Mouse (Mus musculus) intestine, embryonic 15.5 days (tissue): ENCODE data around the gene Syt1. TPM values are rescaled to one million over a fixed set of nuclear protein-coding genes. Genes with fewer than 3 reads are reported as not detected.

Source experiments
- ATAC-seq: fragments of 200-750 bp; cut with Nextera tagmentation; 2 replicates; pipeline ENCODE4 v1.8.0; 2017; ENCODE audit warnings: moderate TSS enrichment, moderate library complexity
- H3K27ac ChIP-seq: fragments of 300-500 bp; sonication (generic); 2 replicates; pipeline ENCODE4 v1.5.1; 2015; ENCODE audit warnings: mild to moderate bottlenecking, inconsistent platforms
- H3K27me3 ChIP-seq: fragments of 300-500 bp; sonication (generic); replicated peaks from 2 replicates; pipeline ENCODE4 v1.6.1; 2015; ENCODE audit warnings: inconsistent platforms
- H3K36me3 ChIP-seq: fragments of 300-500 bp; sonication (generic); 2 replicates; pipeline ENCODE4 v1.6.1; 2015; ENCODE audit warnings: inconsistent platforms
- H3K4me1 ChIP-seq: fragments of 300-500 bp; sonication (generic); replicated peaks from 2 replicates; pipeline ENCODE4 v1.6.1; 2015; ENCODE audit warnings: inconsistent platforms
- H3K4me2 ChIP-seq: fragments of 300-500 bp; sonication (generic); replicated peaks from 2 replicates; pipeline ENCODE4 v1.6.1; 2015; ENCODE audit warnings: mild to moderate bottlenecking, inconsistent platforms
- H3K4me3 ChIP-seq: fragments of 300-500 bp; sonication (generic); replicated peaks from 2 replicates; pipeline ENCODE4 v1.5.1; 2015; ENCODE audit warnings: inconsistent platforms
- H3K9ac ChIP-seq: fragments of 300-500 bp; sonication (generic); 2 replicates; pipeline ENCODE4 v1.6.1; 2015; ENCODE audit warnings: inconsistent platforms
- H3K9me3 ChIP-seq: fragments of 300-500 bp; sonication (generic); 2 replicates; pipeline ENCODE4 v1.6.1; 2016; ENCODE audit warnings: inconsistent platforms
- WGBS: fragments of 180-500 bp; shearing (Covaris S2); methylation state at CpG from one replicate; pipeline ENCODE4 v1.1.7; 2015; 5-methylcytosine and 5-hydroxymethylcytosine counted together
- polyA plus RNA-seq: library from polyadenylated mRNA; unstranded; fragments of >200 nt; fragmentation: Nextera tagmentation; extraction: Ambion mirVana; gene quantifications from 2 replicates; pipeline ENCODE4 v1.2.1, GENCODE M21; 2015

Gene Syt1
- polyA plus RNA-seq, 1 experiment from 2014 or later = 10.0 TPM

DNA sequence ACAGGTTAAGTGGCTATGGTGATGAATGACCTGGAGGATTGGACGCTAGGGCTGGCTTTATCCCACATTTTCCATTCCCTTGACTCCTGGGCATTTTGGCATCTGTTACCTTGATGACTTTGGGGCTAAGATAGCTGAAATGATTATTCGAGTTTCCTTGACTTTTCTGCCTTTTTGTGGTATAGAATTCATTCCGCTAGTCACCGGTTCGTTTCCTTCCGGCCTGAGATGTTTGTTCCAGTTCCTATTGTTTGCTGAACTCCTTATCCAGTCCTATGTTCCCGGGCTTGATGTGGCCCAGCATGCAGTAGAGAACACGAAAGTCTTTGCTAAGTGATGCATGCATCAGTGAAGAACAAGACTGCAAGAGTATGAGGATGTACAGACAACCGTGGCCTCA lies 493.7 kb downstream of the Syt1 start:
- Histone ChIP-seq H3K4me2 (no peak overlapping the region), H3K36me3 (no peaks in the 10 kb centered on the region), H3K9me3 (no peaks in the 10 kb centered on the region), H3K4me1 (no peaks in the 10 kb centered on the region), H3K27ac (no peak overlapping the region), H3K27me3 (no peaks in the 10 kb centered on the region), H3K9ac (no peak overlapping the region), H3K4me3 (no peak overlapping the region)
- WGBS = 84% methylated on average over 9 of the region's 9 CpGs
- no peak for ATAC-seq

DNA sequence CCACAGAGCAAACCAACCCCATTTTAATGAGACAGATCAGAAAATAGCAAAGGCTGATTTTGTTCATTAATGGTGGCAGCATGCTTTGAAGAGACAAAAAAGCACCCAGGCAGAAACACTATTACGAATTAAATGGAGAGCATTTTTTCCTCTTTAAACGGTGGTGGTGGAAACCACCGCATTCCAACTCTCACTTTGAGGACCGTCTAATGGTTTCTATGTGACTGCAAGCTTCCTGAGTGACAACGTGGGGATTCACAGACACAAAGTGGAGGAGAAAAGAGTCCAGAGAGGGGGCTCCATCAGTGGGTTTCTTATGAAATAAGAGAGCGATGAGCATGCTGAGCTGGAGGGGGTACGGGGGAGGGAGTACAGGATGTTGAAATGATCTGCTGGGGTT lies 496.1 kb downstream of the Syt1 start:
- no peaks in the 10 kb centered on the region for H3K4me1 ChIP-seq
- ATAC-seq = no peak
- H3K27ac ChIP-seq = no peak overlapping the region
- no peaks in the 10 kb centered on the region for H3K9me3 ChIP-seq
- H3K4me2 ChIP-seq = no peak overlapping the region
- no peak overlapping the region for H3K4me3 ChIP-seq
- no peak overlapping the region for H3K9ac ChIP-seq
- H3K36me3 ChIP-seq = no peaks in the 10 kb centered on the region
- no peaks in the 10 kb centered on the region for H3K27me3 ChIP-seq
- 78% methylated on average over 7 of the region's 7 CpGs for whole genome bisulfite sequencing

DNA sequence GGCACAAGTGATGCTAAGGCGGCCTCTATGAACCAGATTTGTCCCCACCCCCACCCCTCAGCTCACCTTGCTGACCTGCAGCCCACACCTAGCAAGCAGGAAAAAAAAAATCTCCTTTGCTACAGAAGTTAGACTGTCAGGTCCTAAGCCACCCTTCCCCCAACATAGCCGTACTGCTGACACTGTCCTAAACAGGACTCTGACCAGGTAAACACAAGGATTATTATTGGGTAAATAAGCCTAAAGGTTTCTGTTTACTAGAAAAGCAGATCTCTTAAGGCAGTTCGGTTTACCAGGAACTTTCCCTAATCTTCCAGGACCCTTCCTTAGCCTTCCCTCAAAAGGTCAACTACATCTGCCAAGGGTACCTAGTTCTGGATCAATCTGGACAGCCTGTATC lies 501.2 kb downstream of the Syt1 start:
- Histone ChIP-seq H3K9me3 (no peaks in the 10 kb centered on the region), H3K36me3 (no peaks in the 10 kb centered on the region), H3K4me1 (peaks cover 4% of the 10 kb centered on the region; the same call in 1 of the 2 replicates), H3K9ac (no peak overlapping the region), H3K4me3 (no peak overlapping the region), H3K4me2 (no peak overlapping the region), H3K27ac (no peak overlapping the region), H3K27me3 (no peaks in the 10 kb centered on the region)
- no peak for ATAC-seq
- WGBS = 58% methylated on average over 3 of the region's 3 CpGs

- Histone ChIP-seq H3K4me2 (no peak overlapping the region), H3K4me3 (no peak overlapping the region), H3K27ac (no peak overlapping the region), H3K27me3 (no peaks in the 10 kb centered on the region), H3K4me1 (peaks cover 4% of the 10 kb centered on the region; the same call in 1 of the 2 replicates), H3K36me3 (no peaks in the 10 kb centered on the region), H3K9ac (no peak overlapping the region), H3K9me3 (no peaks in the 10 kb centered on the region)
- ATAC-seq = no peak
- WGBS = 81% methylated on average over 4 of the region's 4 CpGs
Measured at GRCm38 (mm10) chr10:108506917-108507316, 503.9 kb downstream of the Syt1 start.

DNA sequence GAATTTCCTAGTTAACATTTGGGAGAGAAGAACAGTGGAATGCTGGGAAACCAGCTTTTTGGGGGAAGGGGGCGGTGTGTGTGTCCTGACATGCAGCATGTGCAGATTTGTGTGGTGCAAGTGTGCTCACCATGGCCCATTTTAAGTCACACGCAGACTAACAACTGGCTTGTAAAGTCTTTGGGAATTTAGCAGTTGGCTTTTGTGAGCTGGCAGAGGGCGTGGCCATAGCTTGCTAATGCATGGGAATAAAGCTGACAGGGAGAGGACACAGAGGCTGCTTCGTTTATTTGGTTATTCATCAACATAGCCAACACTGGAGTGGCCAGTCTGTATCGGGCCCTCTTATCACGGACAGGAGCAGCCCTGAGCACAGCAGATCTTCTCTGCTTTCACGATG lies 505.9 kb downstream of the Syt1 start:
- peak; percentile 51; the same call in 1 of the 2 replicates for ATAC-seq
- no peaks in the 10 kb centered on the region for H3K36me3 ChIP-seq
- H3K27me3 ChIP-seq = no peaks in the 10 kb centered on the region
- no peak overlapping the region for H3K27ac ChIP-seq
- H3K4me3 ChIP-seq = no peak overlapping the region
- H3K4me1 ChIP-seq = peaks cover 4% of the 10 kb centered on the region; the same call in 1 of the 2 replicates
- WGBS = 42% methylated on average over 7 of the region's 7 CpGs
- no peaks in the 10 kb centered on the region for H3K9me3 ChIP-seq
- H3K9ac ChIP-seq = no peak overlapping the region
- peak overlapping the region; percentile 34 for H3K4me2 ChIP-seq

GRCm38 (mm10) chr10:108504128-108504870 lies 506.5 kb downstream of the Syt1 start:
- no peaks in the 10 kb centered on the region for H3K9me3 ChIP-seq
- H3K27ac ChIP-seq = no peak overlapping the region
- H3K4me3 ChIP-seq = no peak overlapping the region
- H3K4me2 ChIP-seq = peak overlapping the region; percentile 34
- no peaks in the 10 kb centered on the region for H3K27me3 ChIP-seq
- H3K4me1 ChIP-seq = peaks cover 4% of the 10 kb centered on the region; the same call in 1 of the 2 replicates
- WGBS = 49% methylated on average over 21 of the region's 21 CpGs
- H3K9ac ChIP-seq = no peak overlapping the region
- H3K36me3 ChIP-seq = no peaks in the 10 kb centered on the region
- peak; percentile 39; the same call in 1 of the 2 replicates for ATAC-seq

DNA sequence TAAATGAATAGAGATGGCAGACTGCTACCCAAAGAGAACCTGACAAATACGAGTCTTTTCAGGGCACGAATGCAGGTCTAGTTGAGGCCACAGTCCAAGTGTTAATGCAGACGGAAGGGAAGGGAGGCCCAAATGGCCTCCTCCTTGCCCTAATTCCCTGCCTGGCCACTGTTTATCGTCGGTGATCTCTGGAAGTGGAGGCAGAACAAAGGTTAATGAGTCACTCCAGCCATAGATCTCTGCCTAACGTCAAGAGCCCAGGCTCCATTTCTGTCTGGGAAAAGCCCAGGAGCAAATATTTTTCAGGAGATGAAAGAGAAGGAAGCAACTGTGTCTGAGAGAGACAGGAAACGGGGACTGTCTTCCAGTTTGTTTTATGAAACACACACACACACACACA lies 520.6 kb downstream of the Syt1 start:
- no peak overlapping the region for H3K4me2 ChIP-seq
- WGBS = 26% methylated on average over 7 of the region's 7 CpGs
- no peaks in the 10 kb centered on the region for H3K9me3 ChIP-seq
- no peak overlapping the region for H3K9ac ChIP-seq
- H3K4me3 ChIP-seq = no peak overlapping the region
- H3K4me1 ChIP-seq = 0 out of 2 replicates have a peak, but pooled peaks cover 2% of the 10 kb centered on the region
- no peaks in the 10 kb centered on the region for H3K36me3 ChIP-seq
- no peaks in the 10 kb centered on the region for H3K27me3 ChIP-seq
- no peak; the same call in 1 of the 2 replicates for ATAC-seq
- no peak overlapping the region for H3K27ac ChIP-seq

DNA sequence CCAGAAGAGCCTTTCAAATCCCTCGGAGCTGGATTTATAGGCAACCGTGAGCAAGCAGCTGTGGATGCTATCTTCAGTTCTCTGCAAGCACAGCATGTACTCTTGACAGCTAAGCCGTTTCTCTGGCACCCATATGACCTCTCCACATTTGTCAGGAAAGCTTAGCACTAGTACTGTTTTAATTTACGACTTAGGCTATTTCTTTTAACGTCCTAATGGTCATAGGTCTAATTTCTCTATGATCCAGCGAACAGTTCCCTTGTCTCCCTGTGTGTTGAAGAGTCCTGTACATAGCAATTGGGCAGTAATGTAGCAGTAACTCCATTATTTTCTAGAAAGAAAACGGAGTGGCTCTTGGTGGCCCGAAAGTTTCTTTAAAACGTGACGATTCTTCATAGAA lies 526.8 kb downstream of the Syt1 start:
- no peak overlapping the region for H3K4me3 ChIP-seq
- H3K4me1 ChIP-seq = no peaks in the 10 kb centered on the region
- H3K4me2 ChIP-seq = no peak overlapping the region
- H3K36me3 ChIP-seq = no peaks in the 10 kb centered on the region
- no peaks in the 10 kb centered on the region for H3K9me3 ChIP-seq
- H3K27me3 ChIP-seq = no peaks in the 10 kb centered on the region
- no peak overlapping the region for H3K27ac ChIP-seq
- 70% methylated on average over 10 of the region's 10 CpGs for WGBS
- H3K9ac ChIP-seq = no peak overlapping the region
- no peak for ATAC-seq

- Histone ChIP-seq H3K4me3 (no peak overlapping the region), H3K4me2 (no peak overlapping the region), H3K27me3 (no peaks in the 10 kb centered on the region), H3K36me3 (no peaks in the 10 kb centered on the region), H3K27ac (no peak overlapping the region), H3K4me1 (no peaks in the 10 kb centered on the region), H3K9me3 (no peaks in the 10 kb centered on the region), H3K9ac (no peak overlapping the region)
- 77% methylated on average over 11 of the region's 11 CpGs for WGBS
- no peak for ATAC-seq
Measured at GRCm38 (mm10) chr10:108480146-108480850, 530.5 kb downstream of the Syt1 start.

DNA sequence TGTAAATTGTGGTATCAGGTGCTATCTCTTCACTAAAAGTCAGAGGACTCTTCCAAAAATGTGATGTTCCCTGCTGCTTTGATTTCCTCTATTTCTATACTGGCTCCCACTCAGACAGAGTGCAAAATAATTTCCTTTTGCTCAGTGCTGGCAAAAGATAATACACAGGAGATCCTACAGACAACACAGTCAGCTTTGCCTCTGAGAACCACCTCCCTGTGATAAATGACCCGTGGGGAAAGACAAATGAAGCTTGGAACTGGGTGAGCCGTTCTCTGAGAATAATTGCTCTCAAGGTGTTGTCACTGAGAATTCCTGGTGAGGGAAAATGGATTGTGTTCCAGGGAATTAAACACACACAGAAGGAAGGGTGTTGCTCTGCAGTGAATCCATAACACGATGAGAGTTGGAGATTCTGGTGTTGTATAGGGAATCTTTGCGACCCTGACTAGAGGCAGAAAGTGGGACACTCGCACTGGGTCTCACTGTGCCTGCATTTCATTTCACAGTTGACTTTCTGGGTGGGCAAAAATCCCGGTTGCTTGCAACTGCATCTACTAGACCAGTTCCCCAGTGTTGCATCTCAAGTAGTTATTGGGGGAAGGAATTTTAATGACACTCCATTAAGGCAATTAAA lies 540.3 kb downstream of the Syt1 start:
- Histone ChIP-seq H3K4me2 (no peak overlapping the region), H3K27me3 (no peaks in the 10 kb centered on the region), H3K4me3 (no peak overlapping the region), H3K27ac (no peak overlapping the region), H3K36me3 (no peaks in the 10 kb centered on the region), H3K9me3 (no peaks in the 10 kb centered on the region), H3K4me1 (no peaks in the 10 kb centered on the region), H3K9ac (no peak overlapping the region)
- ATAC-seq = no peak
- WGBS = 48% methylated on average over 6 of the region's 6 CpGs

GRCm38 (mm10) chr10:108466539-108466938 lies 544.2 kb downstream of the Syt1 start:
- Histone ChIP-seq H3K27ac (no peak overlapping the region), H3K9me3 (no peaks in the 10 kb centered on the region), H3K4me3 (no peak overlapping the region), H3K4me2 (no peak overlapping the region), H3K9ac (no peak overlapping the region), H3K4me1 (no peaks in the 10 kb centered on the region), H3K27me3 (no peaks in the 10 kb centered on the region), H3K36me3 (no peaks in the 10 kb centered on the region)
- WGBS = 33% methylated on average over 8 of the region's 8 CpGs
- no peak for ATAC-seq

- Histone ChIP-seq H3K36me3 (no peaks in the 10 kb centered on the region), H3K27me3 (no peaks in the 10 kb centered on the region), H3K4me1 (no peaks in the 10 kb centered on the region), H3K9ac (no peak overlapping the region), H3K9me3 (no peaks in the 10 kb centered on the region), H3K27ac (no peak overlapping the region), H3K4me2 (no peak overlapping the region), H3K4me3 (no peak overlapping the region)
- 87% methylated on average over 2 of the region's 2 CpGs for WGBS
- ATAC-seq = no peak
Measured at GRCm38 (mm10) chr10:108461862-108462261, 548.9 kb downstream of the Syt1 start.
